Mouse (Mus musculus) heart, embryonic 14.5 days (tissue): ENCODE results near the gene Agbl5. TPM values are rescaled to one million over a fixed set of nuclear protein-coding genes. Genes with fewer than 3 reads are reported as not detected.
A peak's percentile ranks its signal among the peaks of the same experiment; 100 is the strongest.

Experiments
- ATAC-seq: fragments of 200-750 bp; cut with Nextera tagmentation; 2 replicates; pipeline ENCODE4 v1.8.0; 2017; ENCODE audit warnings: low read depth, moderate TSS enrichment; ENCODE audit not compliant: insufficient number of reproducible peaks, insufficient read depth, low FRiP score
- H3K27ac ChIP-seq, 2 experiments: fragments of 200-500 bp in 1 of 2; fragments of 300-500 bp in 1 of 2; sonication (generic) in 1 of 2; replicated peaks in 1 of 2; 2 replicates each; pipeline ENCODE4 v1.5.1; 2012 to 2014; ENCODE audit warnings: low read depth in 2 of 2, low read length in 2 of 2, control low read depth in 1 of 2, mild to moderate bottlenecking in 1 of 2, mixed read lengths in 1 of 2; ENCODE audit not compliant: control insufficient read depth in 1 of 2, insufficient read depth in 1 of 2
- H3K27me3 ChIP-seq: fragments of 300-500 bp; sonication (generic); 2 replicates; pipeline ENCODE4 v1.6.1; 2014; ENCODE audit warnings: mild to moderate bottlenecking, low read length, control low read depth; ENCODE audit not compliant: control insufficient read depth, insufficient read depth
- H3K36me3 ChIP-seq: fragments of 300-500 bp; sonication (generic); 2 replicates; pipeline ENCODE4 v1.6.1; 2014; ENCODE audit warnings: mild to moderate bottlenecking, control low read depth, low read length, mixed read lengths; ENCODE audit not compliant: control insufficient read depth, insufficient read depth
- H3K4me1 ChIP-seq, 2 experiments: fragments of 200-500 bp in 1 of 2; fragments of 300-500 bp in 1 of 2; sonication (generic) in 1 of 2; 2 replicates each; pipeline ENCODE4 v1.6.1; 2012 to 2014; ENCODE audit warnings: low read length in 2 of 2, control low read depth in 1 of 2, mixed read lengths in 1 of 2; ENCODE audit not compliant: control insufficient read depth in 2 of 2, insufficient read depth in 2 of 2
- H3K4me2 ChIP-seq: fragments of 300-500 bp; sonication (generic); 2 replicates; pipeline ENCODE4 v1.6.1; 2014; ENCODE audit warnings: mild to moderate bottlenecking, low read length
- H3K4me3 ChIP-seq, 2 experiments: fragments of 200-500 bp in 1 of 2; fragments of 300-500 bp in 1 of 2; sonication (generic) in 1 of 2; 2 replicates each; pipeline ENCODE4 v1.5.1; 2012 to 2014; ENCODE audit warnings: low read length in 2 of 2, mild to moderate bottlenecking in 2 of 2, control low read depth in 1 of 2, low read depth in 1 of 2, moderate library complexity in 1 of 2; ENCODE audit not compliant: control insufficient read depth in 1 of 2, insufficient read depth in 1 of 2
- H3K9ac ChIP-seq: fragments of 300-500 bp; sonication (generic); 2 replicates; pipeline ENCODE4 v1.6.1; 2014; ENCODE audit warnings: mild to moderate bottlenecking, low read length
- H3K9me3 ChIP-seq: fragments of 300-500 bp; sonication (generic); 2 replicates; pipeline ENCODE4 v1.6.1; 2016; ENCODE audit warnings: low read length, control low read depth; ENCODE audit not compliant: control insufficient read depth
- WGBS: fragments of 180-500 bp; shearing (Covaris S2); extraction: QIAGEN DNeasy Blood & Tissue Kit; methylation state at CpG from one replicate; pipeline ENCODE4 v1.1.7; 2014; 5-methylcytosine and 5-hydroxymethylcytosine counted together
- polyA plus RNA-seq: library from polyadenylated mRNA; unstranded; fragments of >200 nt; fragmentation: Nextera tagmentation; extraction: Ambion mirVana; gene quantifications from 2 replicates; pipeline ENCODE4 v1.2.1, GENCODE M21; 2014

Agbl5 gene
- polyA plus RNA-seq, result 10.5 and 10.8 TPM in 2 replicates

- Histone ChIP-seq H3K4me3 (peak within 1 kb of the TSS; percentile 82 to 88), H3K4me2 (peak within 1 kb of the TSS; percentile 78), H3K9ac (peak within 1 kb of the TSS; percentile 86), H3K27ac (peak within 1 kb of the TSS; percentile 94 to 96), H3K9me3 (no peaks in the 10 kb centered on the region), H3K36me3 (peaks cover 32% of the 10 kb centered on the region), H3K4me1 (peaks cover 8 to 13% of the 10 kb centered on the region in 2 experiments), H3K27me3 (no peaks in the 10 kb centered on the region)
- peak; percentile 84 for ATAC-seq
- under 1% methylated on average over 41 of the region's 42 CpGs for WGBS
Observed at GRCm38 (mm10) chr5:30888337-30889087, at the start of gene Agbl5. Gene Agbl5, plus strand, starts transcription at chr5:30888694.

- Histone ChIP-seq H3K9ac (no peak overlapping the region), H3K27ac (no peak overlapping the region), H3K4me2 (no peak overlapping the region), H3K4me1 (no peaks in the 10 kb centered on the region), H3K36me3 (no peaks in the 10 kb centered on the region), H3K9me3 (peaks cover 11% of the 10 kb centered on the region), H3K4me3 (no peak overlapping the region), H3K27me3 (no peaks in the 10 kb centered on the region)
- 75% methylated on average over 2 of the region's 2 CpGs for WGBS
- no peak for ATAC-seq
Observed at GRCm38 (mm10) chr5:30839731-30840130, 48.8 kb upstream of the Agbl5 start.

- WGBS, result 37% methylated on average over 3 of the region's 3 CpGs
- ATAC-seq, result no peak
Observed at GRCm38 (mm10) chr5:30841896-30842295, 46.6 kb upstream of the Agbl5 start.

GRCm38 (mm10) chr5:30849891-30850555 is 38.5 kb upstream of the Agbl5 start:
- Histone ChIP-seq H3K4me3 (no peak overlapping the region), H3K9me3 (no peaks in the 10 kb centered on the region), H3K36me3 (no peaks in the 10 kb centered on the region), H3K4me1 (peaks cover 12% of the 10 kb centered on the region in 2 experiments), H3K4me2 (no peak overlapping the region), H3K27ac (no peak overlapping the region), H3K27me3 (no peaks in the 10 kb centered on the region), H3K9ac (no peak overlapping the region)
- 32% methylated on average over 6 of the region's 6 CpGs for WGBS
- no peak for ATAC-seq

More at GRCm38 (mm10) chr5:30841896-30842295, 46.6 kb upstream of the Agbl5 start:
- no peaks in the 10 kb centered on the region for H3K36me3 ChIP-seq
- no peak overlapping the region for H3K4me3 ChIP-seq
- no peak overlapping the region for H3K4me2 ChIP-seq
- no peak overlapping the region for H3K27ac ChIP-seq
- no peaks in the 10 kb centered on the region for H3K27me3 ChIP-seq
- H3K4me1 ChIP-seq, result no peaks in the 10 kb centered on the region
- no peak overlapping the region for H3K9ac ChIP-seq
- H3K9me3 ChIP-seq, result peaks cover 7% of the 10 kb centered on the region

GRCm38 (mm10) chr5:30850556-30850925 is 38.0 kb upstream of the Agbl5 start:
- H3K4me3 ChIP-seq, result no peak overlapping the region
- no peaks in the 10 kb centered on the region for H3K9me3 ChIP-seq
- WGBS, result 47% methylated on average over 2 of the region's 2 CpGs
- H3K36me3 ChIP-seq, result no peaks in the 10 kb centered on the region
- no peaks in the 10 kb centered on the region for H3K27me3 ChIP-seq
- ATAC-seq, result no peak
- H3K27ac ChIP-seq, result no peak overlapping the region
- H3K4me2 ChIP-seq, result no peak overlapping the region
- no peak overlapping the region for H3K9ac ChIP-seq
- peaks cover 12% of the 10 kb centered on the region in 2 experiments for H3K4me1 ChIP-seq

- H3K9ac ChIP-seq, result no peak overlapping the region
- no peaks in the 10 kb centered on the region for H3K9me3 ChIP-seq
- no peak overlapping the region for H3K4me3 ChIP-seq
- H3K4me2 ChIP-seq, result no peak overlapping the region
- H3K36me3 ChIP-seq, result no peaks in the 10 kb centered on the region
- H3K27me3 ChIP-seq, result no peaks in the 10 kb centered on the region
- no peak overlapping the region for H3K27ac ChIP-seq
- WGBS, result 88% methylated on average over 4 of the region's 4 CpGs
- no peak for ATAC-seq
- peaks cover 12% of the 10 kb centered on the region in 2 experiments for H3K4me1 ChIP-seq
Observed at GRCm38 (mm10) chr5:30853522-30853921, 35.0 kb upstream of the Agbl5 start.

- H3K4me1 ChIP-seq, result peaks cover 3 to 5% of the 10 kb centered on the region in 2 experiments; a peak in 3 of 4 replicates
- H3K9ac ChIP-seq, result no peak overlapping the region
- ATAC-seq, result no peak
- no peaks in the 10 kb centered on the region for H3K27me3 ChIP-seq
- no peaks in the 10 kb centered on the region for H3K9me3 ChIP-seq
- H3K36me3 ChIP-seq, result no peaks in the 10 kb centered on the region
- H3K27ac ChIP-seq, result no peak overlapping the region
- H3K4me2 ChIP-seq, result no peak overlapping the region
- no peak overlapping the region for H3K4me3 ChIP-seq
- WGBS, result 50% methylated on average over 3 of the region's 3 CpGs
Observed at GRCm38 (mm10) chr5:30855674-30856073, 32.8 kb upstream of the Agbl5 start.
